Mouse (Mus musculus) heart, postnatal 10 days (tissue): ENCODE data around the gene 1700093K21Rik. TPM values are rescaled to one million over a fixed set of nuclear protein-coding genes. Genes with fewer than 3 reads are reported as not detected.
"Not testable (repeated sequence)": the region's sequence is repeated elsewhere in the genome, so short reads cannot be mapped to it uniquely, and the experiment has no call there.

ENCODE experiments used
- DNase-seq, 2 experiments: peaks; one replicate each; pipeline ENCODE4 v3.0.0; 2021
- intact Hi-C: fragments of 180-260 bp; cut with DNase I; formaldehyde crosslinking; loops from one replicate; pipeline ENCODE4 v1.15.1; 2025
- total RNA-seq, 2 experiments: library from RNA; stranded (reverse); gene quantifications; 2 replicates each; pipeline ENCODE4 v1.2.3; 2021

Gene 1700093K21Rik
- total RNA-seq: not detected

- intact Hi-C loops: no loop called here
Measured at GRCm38 (mm10) chr11:23520473-23521205, at the start of gene 1700093K21Rik. Gene 1700093K21Rik (minus strand): TSS chr11:23521155.

DNA sequence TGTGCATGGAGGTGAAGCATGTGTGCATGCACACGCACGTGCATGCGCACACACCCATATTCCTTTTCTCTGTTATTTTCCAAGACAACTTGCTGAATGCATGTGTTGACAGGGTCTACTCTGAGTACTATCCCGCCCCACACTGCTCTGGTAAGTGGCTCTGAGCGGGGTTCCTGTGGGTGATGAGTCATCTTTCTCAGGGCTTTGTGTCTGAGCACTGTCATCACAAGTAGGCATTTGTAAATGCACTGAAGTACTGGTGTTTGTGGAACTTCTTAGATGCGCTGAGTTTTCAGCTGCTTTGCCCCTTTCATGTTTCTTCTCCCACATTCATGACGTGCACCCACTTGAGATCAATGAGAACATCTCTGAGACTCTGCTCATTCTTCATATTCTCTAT lies 49.2 kb upstream of the 1700093K21Rik start:
- intact Hi-C loops: no loop called here
- DNase-seq: no peak

More at GRCm38 (mm10) chr11:23520473-23521205, at the start of gene 1700093K21Rik:
- no peak for DNase-seq

DNA sequence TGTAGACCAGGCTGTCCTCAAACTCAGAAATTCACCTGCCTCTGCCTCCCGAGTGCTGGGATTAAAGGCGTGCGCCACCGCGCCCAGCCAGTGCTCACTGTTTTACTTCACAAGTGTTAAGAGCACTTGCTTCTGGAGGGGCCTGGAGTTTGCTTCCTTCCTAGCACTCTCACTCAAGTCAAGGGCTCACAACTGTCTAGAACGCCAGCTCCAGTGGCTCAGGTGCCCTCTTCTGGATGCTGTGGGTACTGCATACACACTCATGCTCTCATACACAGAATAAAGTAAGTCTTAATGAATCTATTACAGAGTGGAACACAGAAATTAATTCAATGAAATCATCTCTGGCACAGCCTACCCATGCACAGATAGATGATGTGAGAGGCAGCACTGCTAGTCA lies 44.8 kb upstream of the 1700093K21Rik start:
- DNase-seq: peak; percentile 65 to 87
- intact Hi-C loops: loop anchor here (2.0 kb wide), 1 partner anchor 67 kb away; the partner anchor contains the start of gene Ahsa2

DNA sequence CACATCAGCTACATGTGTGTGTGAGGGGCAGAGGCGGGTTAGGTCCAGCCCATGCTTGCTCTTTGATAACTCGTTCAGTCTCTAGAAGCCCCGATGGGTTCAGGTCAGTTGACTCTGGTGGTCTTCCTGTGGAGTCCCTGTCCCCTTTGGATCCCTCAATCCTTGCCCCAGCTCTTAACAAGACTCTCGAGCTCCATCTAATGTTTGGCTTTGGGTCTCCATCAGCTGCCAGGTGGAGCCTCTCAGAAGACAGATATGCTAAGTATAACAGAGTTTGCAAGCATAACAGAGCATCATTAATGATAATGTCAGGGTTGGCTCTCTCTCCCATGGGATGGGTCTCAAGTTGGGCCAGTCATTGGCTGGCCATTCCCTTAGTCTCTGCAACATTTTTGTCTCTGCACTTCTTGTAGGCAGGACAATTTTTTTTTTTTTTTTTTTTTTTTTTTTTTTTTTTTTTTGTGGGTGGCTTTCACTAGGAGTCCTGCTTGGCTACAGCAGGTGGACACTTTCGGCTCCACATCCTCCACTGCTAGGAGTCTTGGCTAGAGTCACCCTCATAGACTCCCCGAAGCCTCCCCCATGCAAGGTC lies 36.2 kb upstream of the 1700093K21Rik start:
- no peak for DNase-seq
- intact Hi-C loops: no loop called here

GRCm38 (mm10) chr11:23537446-23537845 lies 16.5 kb upstream of the 1700093K21Rik start:
- DNase-seq: no peak
- intact Hi-C loops: no loop called here

DNA sequence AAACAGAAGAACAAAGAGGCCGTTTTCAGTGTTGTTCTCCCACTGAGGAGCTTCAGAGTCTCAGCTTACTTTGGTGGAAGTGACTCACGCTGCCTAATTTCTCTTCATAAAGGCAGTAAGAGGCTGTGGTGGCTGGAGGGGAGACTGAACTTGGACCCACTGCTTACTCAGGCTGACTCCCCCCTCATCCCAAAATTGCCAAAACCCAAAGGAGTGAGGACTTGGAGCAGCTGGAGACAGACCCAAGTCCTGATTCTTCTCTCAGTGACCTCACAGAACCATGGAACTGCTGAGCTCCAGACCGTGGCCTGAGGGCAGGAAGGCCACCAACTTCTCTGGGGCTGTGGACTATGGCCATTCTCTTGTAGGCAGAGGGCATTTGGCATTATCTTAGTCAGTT lies 2.0 kb downstream of the 1700093K21Rik start:
- intact Hi-C loops: no loop called here

DNA sequence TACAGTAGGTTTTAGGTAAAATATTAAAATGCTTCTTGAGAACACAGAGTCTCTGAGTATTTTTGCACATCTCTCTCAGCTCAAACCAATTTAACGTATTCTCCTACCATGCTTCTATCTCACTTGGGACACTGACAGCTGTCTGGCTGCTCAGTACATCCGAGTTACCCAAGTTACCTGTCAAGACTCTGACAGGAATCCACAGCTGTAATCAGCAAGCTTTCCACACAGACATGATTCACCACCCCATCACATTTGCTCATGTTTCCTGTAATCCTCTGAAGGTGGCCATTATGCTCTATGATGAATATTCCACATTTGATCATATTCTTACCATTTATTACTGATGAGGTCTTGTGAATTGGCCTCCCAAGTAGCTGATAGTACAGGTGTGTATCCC lies 5.6 kb downstream of the 1700093K21Rik start:
- no peak for DNase-seq
- intact Hi-C loops: no loop called here

More for the DNA sequence above, 2.0 kb downstream of the 1700093K21Rik start:
- DNase-seq: no peak

DNA sequence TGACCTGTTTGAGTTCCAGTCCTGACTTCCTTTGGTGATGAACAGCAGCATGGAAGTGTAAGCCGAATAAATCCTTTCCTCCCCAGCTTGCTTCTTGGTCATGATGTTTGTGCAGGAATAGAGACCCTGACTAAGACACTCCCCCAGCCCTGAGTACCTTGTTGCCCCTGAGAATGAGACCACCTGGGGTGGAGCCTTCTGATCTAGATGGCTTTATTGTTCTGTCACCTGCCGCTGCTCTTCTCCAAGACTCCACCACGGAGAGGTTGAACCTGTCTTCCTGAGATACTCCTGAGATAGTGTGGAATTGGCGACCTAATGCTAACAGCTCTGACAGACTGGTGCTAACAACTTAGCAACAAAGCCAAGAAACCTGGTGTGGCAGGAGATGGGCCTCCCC lies 6.2 kb downstream of the 1700093K21Rik start:
- intact Hi-C loops, DNase-seq: not testable (repeated sequence)

DNA sequence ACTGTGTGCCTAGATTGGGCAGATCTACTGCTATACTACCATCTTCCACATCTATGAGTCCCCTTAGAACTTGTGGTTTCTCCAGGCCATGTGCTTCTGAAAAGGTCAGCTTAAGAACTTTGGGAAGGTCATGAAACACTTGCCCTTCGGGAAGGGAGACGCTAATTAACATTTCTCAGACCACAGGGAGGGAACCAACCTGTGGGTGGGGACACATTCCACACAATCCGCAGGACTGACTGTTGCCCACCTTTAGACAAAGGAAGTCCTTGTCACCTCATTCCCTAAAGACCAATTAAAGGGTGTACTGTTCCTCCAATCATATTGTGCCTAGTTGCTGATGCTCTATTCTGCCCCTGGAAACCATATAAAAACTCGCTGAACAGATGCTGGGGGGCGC lies 16.2 kb downstream of the 1700093K21Rik start:
- intact Hi-C loops, DNase-seq: not testable (repeated sequence)

DNA sequence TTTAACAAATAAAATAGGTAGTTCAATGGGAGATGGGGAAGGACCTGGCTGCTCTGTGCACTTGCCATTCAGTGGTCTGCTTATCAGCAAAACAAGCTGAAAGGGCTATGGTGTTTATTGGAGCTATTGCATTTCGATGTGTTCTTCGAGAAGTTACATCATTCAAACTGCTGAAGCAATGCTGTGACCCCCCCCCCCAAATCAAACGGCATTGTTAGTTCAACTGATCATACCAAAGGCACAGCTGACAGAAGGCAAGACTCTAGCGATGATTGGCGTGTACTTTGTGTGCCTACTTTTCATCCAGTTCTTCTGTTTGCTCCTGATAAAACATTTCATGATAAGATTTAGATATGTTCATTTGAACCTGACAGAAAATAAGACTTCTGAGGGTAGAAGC lies 22.3 kb downstream of the 1700093K21Rik start:
- no peak for DNase-seq
- intact Hi-C loops: loop anchor here (2.0 to 10.0 kb wide), 2 partner anchors 66 to 504 kb away; partner anchors contain the start of gene Cct4

DNA sequence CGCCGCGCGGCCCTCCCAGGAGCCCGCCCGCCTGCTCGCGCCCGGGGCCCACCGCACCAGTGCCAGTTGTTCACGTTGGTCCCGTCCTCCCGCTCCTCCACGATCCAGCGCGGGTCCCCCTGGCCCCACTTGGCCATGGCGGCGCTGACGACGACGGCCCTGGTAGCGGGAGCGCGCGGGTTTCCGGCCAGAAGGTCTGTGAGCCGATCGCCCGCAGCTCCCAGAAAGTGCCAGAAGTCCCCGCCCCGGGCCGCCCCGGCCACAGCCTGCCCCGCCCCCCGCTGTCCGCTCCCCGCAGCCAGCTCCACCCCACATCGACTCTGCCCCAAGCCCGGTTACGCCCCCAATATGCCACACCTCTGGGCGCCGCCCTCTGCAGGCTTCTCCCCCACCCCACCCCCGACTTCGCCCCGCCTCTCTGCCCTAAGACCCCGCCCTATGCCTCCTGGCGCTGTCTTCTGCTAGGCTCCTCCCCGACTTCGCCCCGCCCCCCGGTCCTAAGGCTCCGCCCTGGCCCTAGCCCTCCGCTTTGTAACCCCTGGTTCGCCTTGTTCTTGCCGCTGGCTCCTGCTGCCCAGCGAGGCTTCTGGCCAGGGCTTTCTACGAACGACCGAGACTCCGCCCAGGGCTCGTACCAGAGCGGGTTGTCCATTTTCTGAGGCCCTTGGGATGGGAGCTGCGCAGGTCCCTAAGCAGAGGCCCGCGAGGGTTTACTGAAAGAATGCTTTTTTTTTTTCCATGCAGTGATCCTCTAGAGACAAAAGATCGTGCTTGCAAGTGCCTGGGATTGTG lies 23.0 kb downstream of the 1700093K21Rik start, which contains the start of gene Ahsa2:
Gene Ahsa2 (minus strand): TSS at position 313 of the 792 bp plus-strand sequence.
- peak; percentile 98 for DNase-seq
- intact Hi-C loops: loop anchor here (2.0 to 10.0 kb wide), 2 partner anchors 67 to 503 kb away; partner anchors contain the start of gene Cct4

- peak; percentile 79 to 80 for DNase-seq
- intact Hi-C loops: loop anchor here (10.0 kb wide), 1 partner anchor 503 kb away; the partner anchor contains the start of gene Cct4
Measured at GRCm38 (mm10) chr11:23497335-23497717, 23.6 kb downstream of the 1700093K21Rik start.

- DNase-seq: no peak
- intact Hi-C loops: loop anchor here (10.0 kb wide), 1 partner anchor 502 kb away; the partner anchor contains the start of gene Cct4
Measured at GRCm38 (mm10) chr11:23496661-23497060, 24.3 kb downstream of the 1700093K21Rik start.

- intact Hi-C loops: loop anchor here (10.0 kb wide), 1 partner anchor 500 kb away; the partner anchor contains the start of gene Cct4
- no peak for DNase-seq
Measured at GRCm38 (mm10) chr11:23495231-23495630, 25.7 kb downstream of the 1700093K21Rik start.

DNA sequence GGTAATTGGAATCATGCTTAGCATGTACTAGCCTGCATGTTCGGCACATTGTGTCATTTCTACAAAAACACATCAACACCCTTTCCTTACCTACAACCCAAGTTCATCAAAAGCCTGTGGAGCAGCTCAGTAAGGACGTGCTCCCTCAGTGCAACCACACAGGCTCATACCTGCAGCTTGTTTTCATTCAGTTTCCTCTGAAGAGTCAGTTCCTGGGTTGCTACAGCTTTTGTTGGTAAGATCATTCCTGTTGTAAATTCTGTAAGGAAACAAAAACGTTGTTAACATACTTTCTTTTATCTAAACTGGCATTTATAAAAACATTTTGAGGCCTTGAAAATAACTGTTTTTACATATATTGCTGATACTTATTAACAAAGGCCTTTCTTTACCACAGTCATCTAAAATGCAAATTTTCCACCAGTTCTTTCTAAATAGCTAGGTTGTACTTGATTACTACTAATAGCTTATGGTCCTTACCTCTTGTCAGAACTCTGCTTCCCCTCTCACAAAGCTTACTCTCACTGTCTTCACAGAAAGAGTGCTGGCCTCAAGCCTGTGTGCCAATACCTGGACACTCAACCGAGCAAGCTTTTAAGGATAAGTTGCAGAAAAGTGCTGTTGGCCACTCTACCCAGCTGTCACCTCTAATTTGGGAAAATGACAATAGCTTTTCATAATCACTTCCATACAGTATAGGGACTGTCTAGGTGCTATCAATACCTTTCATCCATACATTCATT lies 28.7 kb downstream of the 1700093K21Rik start:
- intact Hi-C loops: loop anchor here (10.0 kb wide), 1 partner anchor 497 kb away; the partner anchor contains the start of gene Cct4
- no peak for DNase-seq

DNA sequence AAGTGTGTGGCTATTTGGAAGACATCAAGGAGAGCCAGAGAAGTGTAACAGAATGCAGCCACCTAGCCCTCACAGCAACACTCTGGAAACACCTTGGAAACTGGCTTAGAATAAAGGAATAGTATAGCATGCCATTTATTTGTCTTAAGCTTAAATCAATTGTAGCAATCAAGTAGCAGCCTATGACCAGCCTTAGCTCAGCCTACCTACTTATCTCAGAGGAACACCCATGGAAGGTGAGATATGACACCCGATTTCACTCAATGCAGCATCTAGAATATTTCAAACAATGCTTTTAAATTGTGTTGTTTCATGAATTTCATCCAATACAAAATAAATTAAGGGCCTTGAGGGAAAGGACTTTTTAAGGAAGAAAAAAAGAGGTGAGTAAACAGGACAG lies 31.0 kb downstream of the 1700093K21Rik start:
- DNase-seq: no peak
- intact Hi-C loops: loop anchor here (10.0 kb wide), 1 partner anchor 495 kb away; the partner anchor contains the start of gene Cct4
